Mouse (Mus musculus) ES-E14 (cell line): ENCODE measurements around the gene Herpud2.

Experiments used
- CHD2 ChIP-seq: IDR thresholded peaks from 2 replicates; pipeline ENCODE4 v1.6.1; 2014; ENCODE audit warnings: mild to moderate bottlenecking, low read depth, low read length, inconsistent platforms
- ZC3H11A ChIP-seq: IDR thresholded peaks from 2 replicates; pipeline ENCODE4 v1.6.1; 2012; ENCODE audit warnings: low read depth, mild to moderate bottlenecking, inconsistent platforms, low read length, borderline replicate concordance

DNA sequence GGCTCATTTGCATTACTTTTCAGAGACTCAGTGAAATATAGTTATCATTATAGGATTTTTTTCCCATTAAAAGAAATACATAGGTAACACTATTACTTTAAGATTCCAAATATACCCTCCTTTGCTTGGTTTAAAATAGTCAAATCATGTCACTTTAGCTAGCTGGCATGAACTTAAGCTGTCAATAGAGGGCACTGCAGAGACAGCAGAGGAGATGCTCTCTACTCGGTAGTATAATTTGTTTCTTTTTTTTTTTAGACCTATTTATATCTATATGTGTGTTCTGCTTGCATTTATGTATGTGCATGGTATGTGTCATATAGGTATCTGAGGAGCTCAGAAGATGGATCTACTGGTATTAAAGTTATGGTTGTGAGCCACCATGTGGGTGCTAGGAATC, 4.8 kb upstream of the Herpud2 start:
- no peak for TF ChIP-seq ZC3H11A
- TF ChIP-seq CHD2 = no peak
